Mouse (Mus musculus): ENCODE measurements around the gene Ube2t. TPM values are rescaled to one million over a fixed set of nuclear protein-coding genes. Genes with fewer than 3 reads are reported as not detected.

The Ube2t gene
- polyA plus RNA-seq, 1 experiment from 2014 or later: 61.5 TPM

GRCm38 (mm10) chr1:134998231-134998630, 35.9 kb downstream of the Ube2t start:
- H3K4me1 ChIP-seq: peaks cover 12% of the 10 kb centered on the region
- H3K9me3 ChIP-seq (replicated peaks): no peaks in the 10 kb centered on the region
- no peak overlapping the region for H3K27ac ChIP-seq (replicated peaks)
- H3K4me3 ChIP-seq: no peak overlapping the region
- 82% methylated on average over 8 of the region's 8 CpGs for WGBS
- peaks cover 8% of the 10 kb centered on the region for H3K27me3 ChIP-seq (ENCODE audit: low read depth, poor library complexity, severe bottlenecking)
- no peak for DNase-seq (ENCODE audit: low spot score)
- H3K36me3 ChIP-seq: no peaks in the 10 kb centered on the region

- no peak overlapping the region for H3K4me3 ChIP-seq
- H3K9me3 ChIP-seq (replicated peaks): no peaks in the 10 kb centered on the region
- no peak for DNase-seq (ENCODE audit: low spot score)
- H3K27me3 ChIP-seq (ENCODE audit: low read depth, poor library complexity, severe bottlenecking): no peaks in the 10 kb centered on the region
- WGBS: 85% methylated on average over 9 of the region's 9 CpGs
- peaks cover 16% of the 10 kb centered on the region for H3K4me1 ChIP-seq
- no peak overlapping the region for H3K27ac ChIP-seq (replicated peaks)
- H3K36me3 ChIP-seq: no peaks in the 10 kb centered on the region
Measured at GRCm38 (mm10) chr1:135000527-135000926, 38.2 kb downstream of the Ube2t start.

GRCm38 (mm10) chr1:135003346-135003745, 41.0 kb downstream of the Ube2t start:
- WGBS: 52% methylated on average over 4 of the region's 4 CpGs
- Histone ChIP-seq H3K27ac (replicated peaks) (no peak overlapping the region), H3K4me1 (peaks cover 12% of the 10 kb centered on the region), H3K27me3 (ENCODE audit: low read depth, poor library complexity, severe bottlenecking) (no peaks in the 10 kb centered on the region), H3K9me3 (replicated peaks) (no peaks in the 10 kb centered on the region), H3K36me3 (no peaks in the 10 kb centered on the region), H3K4me3 (no peak overlapping the region)
- no peak for DNase-seq (ENCODE audit: low spot score)

- no peaks in the 10 kb centered on the region for H3K27me3 ChIP-seq (ENCODE audit: low read depth, poor library complexity, severe bottlenecking)
- no peaks in the 10 kb centered on the region for H3K9me3 ChIP-seq (replicated peaks)
- no peak overlapping the region for H3K4me3 ChIP-seq
- H3K27ac ChIP-seq (replicated peaks): no peak overlapping the region
- peaks cover 12% of the 10 kb centered on the region for H3K4me1 ChIP-seq
- DNase-seq (ENCODE audit: low spot score): no peak
- WGBS: 82% methylated on average over 7 of the region's 7 CpGs
- H3K36me3 ChIP-seq: no peaks in the 10 kb centered on the region
Measured at GRCm38 (mm10) chr1:135005696-135006095, 43.3 kb downstream of the Ube2t start.

GRCm38 (mm10) chr1:135009833-135010232, 47.5 kb downstream of the Ube2t start:
- 91% methylated on average over 3 of the region's 3 CpGs for WGBS
- Histone ChIP-seq H3K4me3 (no peak overlapping the region), H3K27me3 (ENCODE audit: low read depth, poor library complexity, severe bottlenecking) (no peaks in the 10 kb centered on the region), H3K4me1 (peaks cover 6% of the 10 kb centered on the region), H3K36me3 (no peaks in the 10 kb centered on the region), H3K9me3 (replicated peaks) (no peaks in the 10 kb centered on the region), H3K27ac (replicated peaks) (no peak overlapping the region)
- DNase-seq (ENCODE audit: low spot score): no peak

- Histone ChIP-seq H3K27ac (replicated peaks) (no peak overlapping the region), H3K4me1 (peaks cover 12% of the 10 kb centered on the region), H3K4me3 (no peak overlapping the region), H3K9me3 (replicated peaks) (no peaks in the 10 kb centered on the region), H3K36me3 (no peaks in the 10 kb centered on the region), H3K27me3 (ENCODE audit: low read depth, poor library complexity, severe bottlenecking) (no peaks in the 10 kb centered on the region)
- DNase-seq (ENCODE audit: low spot score): no peak
- 93% methylated on average over 5 of the region's 5 CpGs for WGBS
Measured at GRCm38 (mm10) chr1:135011912-135012311, 49.5 kb downstream of the Ube2t start.

- no peak overlapping the region for H3K4me3 ChIP-seq
- H3K27ac ChIP-seq (replicated peaks): no peak overlapping the region
- peaks cover 12% of the 10 kb centered on the region for H3K4me1 ChIP-seq
- H3K27me3 ChIP-seq (ENCODE audit: low read depth, poor library complexity, severe bottlenecking): no peaks in the 10 kb centered on the region
- H3K36me3 ChIP-seq: no peaks in the 10 kb centered on the region
- DNase-seq (ENCODE audit: low spot score): no peak
- no peaks in the 10 kb centered on the region for H3K9me3 ChIP-seq (replicated peaks)
- 85% methylated on average over 9 of the region's 9 CpGs for WGBS
Measured at GRCm38 (mm10) chr1:135012472-135012871, 50.1 kb downstream of the Ube2t start.

GRCm38 (mm10) chr1:135014921-135015445, 52.6 kb downstream of the Ube2t start:
- Histone ChIP-seq H3K4me1 (peaks cover 22% of the 10 kb centered on the region), H3K36me3 (no peaks in the 10 kb centered on the region), H3K4me3 (no peak overlapping the region), H3K27ac (replicated peaks) (no peak overlapping the region), H3K9me3 (replicated peaks) (no peaks in the 10 kb centered on the region), H3K27me3 (ENCODE audit: low read depth, poor library complexity, severe bottlenecking) (no peaks in the 10 kb centered on the region; the same call in 1 of the 2 replicates)
- WGBS: 66% methylated on average over 10 of the region's 10 CpGs
- DNase-seq (ENCODE audit: low spot score): no peak

GRCm38 (mm10) chr1:135016907-135017655, 54.7 kb downstream of the Ube2t start:
- Histone ChIP-seq H3K9me3 (replicated peaks) (no peaks in the 10 kb centered on the region), H3K36me3 (no peaks in the 10 kb centered on the region), H3K4me3 (no peak overlapping the region), H3K4me1 (peaks cover 26% of the 10 kb centered on the region), H3K27me3 (ENCODE audit: low read depth, poor library complexity, severe bottlenecking) (no peaks in the 10 kb centered on the region; the same call in 1 of the 2 replicates), H3K27ac (replicated peaks) (no peak overlapping the region)
- 85% methylated on average over 10 of the region's 10 CpGs for WGBS
- DNase-seq (ENCODE audit: low spot score): no peak

GRCm38 (mm10) chr1:135017656-135018015, 55.3 kb downstream of the Ube2t start:
- WGBS: 83% methylated on average over 2 of the region's 2 CpGs
- Histone ChIP-seq H3K4me1 (peaks cover 26% of the 10 kb centered on the region), H3K27me3 (ENCODE audit: low read depth, poor library complexity, severe bottlenecking) (no peaks in the 10 kb centered on the region; the same call in 1 of the 2 replicates), H3K27ac (replicated peaks) (no peak overlapping the region), H3K4me3 (no peak overlapping the region), H3K36me3 (no peaks in the 10 kb centered on the region), H3K9me3 (replicated peaks) (no peaks in the 10 kb centered on the region)
- DNase-seq (ENCODE audit: low spot score): no peak

- Histone ChIP-seq H3K27me3 (ENCODE audit: low read depth, poor library complexity, severe bottlenecking) (no peaks in the 10 kb centered on the region; the same call in 1 of the 2 replicates), H3K9me3 (replicated peaks) (no peaks in the 10 kb centered on the region), H3K36me3 (no peaks in the 10 kb centered on the region), H3K4me3 (no peak overlapping the region), H3K4me1 (peaks cover 26% of the 10 kb centered on the region), H3K27ac (replicated peaks) (no peak overlapping the region)
- 60% methylated on average over 13 of the region's 13 CpGs for WGBS
- DNase-seq (ENCODE audit: low spot score): no peak
Measured at GRCm38 (mm10) chr1:135019087-135019774, 56.9 kb downstream of the Ube2t start.

GRCm38 (mm10) chr1:135019775-135020167, 57.4 kb downstream of the Ube2t start:
- no peak for DNase-seq (ENCODE audit: low spot score)
- Histone ChIP-seq H3K9me3 (replicated peaks) (no peaks in the 10 kb centered on the region), H3K27ac (replicated peaks) (no peak overlapping the region), H3K27me3 (ENCODE audit: low read depth, poor library complexity, severe bottlenecking) (no peaks in the 10 kb centered on the region; the same call in 1 of the 2 replicates), H3K4me1 (peaks cover 21% of the 10 kb centered on the region), H3K4me3 (no peak overlapping the region), H3K36me3 (no peaks in the 10 kb centered on the region)
- 77% methylated on average over 4 of the region's 4 CpGs for WGBS

All from midbrain, embryonic 10.5 days (tissue).